Mouse (Mus musculus) 416B (cell line): ENCODE results near the gene Wdfy1.

Experiments used
- DNase-seq: peaks from one replicate; pipeline ENCODE4 v3.0.0; 2011; ENCODE audit warnings: low read depth

Gene Wdfy1

DNA sequence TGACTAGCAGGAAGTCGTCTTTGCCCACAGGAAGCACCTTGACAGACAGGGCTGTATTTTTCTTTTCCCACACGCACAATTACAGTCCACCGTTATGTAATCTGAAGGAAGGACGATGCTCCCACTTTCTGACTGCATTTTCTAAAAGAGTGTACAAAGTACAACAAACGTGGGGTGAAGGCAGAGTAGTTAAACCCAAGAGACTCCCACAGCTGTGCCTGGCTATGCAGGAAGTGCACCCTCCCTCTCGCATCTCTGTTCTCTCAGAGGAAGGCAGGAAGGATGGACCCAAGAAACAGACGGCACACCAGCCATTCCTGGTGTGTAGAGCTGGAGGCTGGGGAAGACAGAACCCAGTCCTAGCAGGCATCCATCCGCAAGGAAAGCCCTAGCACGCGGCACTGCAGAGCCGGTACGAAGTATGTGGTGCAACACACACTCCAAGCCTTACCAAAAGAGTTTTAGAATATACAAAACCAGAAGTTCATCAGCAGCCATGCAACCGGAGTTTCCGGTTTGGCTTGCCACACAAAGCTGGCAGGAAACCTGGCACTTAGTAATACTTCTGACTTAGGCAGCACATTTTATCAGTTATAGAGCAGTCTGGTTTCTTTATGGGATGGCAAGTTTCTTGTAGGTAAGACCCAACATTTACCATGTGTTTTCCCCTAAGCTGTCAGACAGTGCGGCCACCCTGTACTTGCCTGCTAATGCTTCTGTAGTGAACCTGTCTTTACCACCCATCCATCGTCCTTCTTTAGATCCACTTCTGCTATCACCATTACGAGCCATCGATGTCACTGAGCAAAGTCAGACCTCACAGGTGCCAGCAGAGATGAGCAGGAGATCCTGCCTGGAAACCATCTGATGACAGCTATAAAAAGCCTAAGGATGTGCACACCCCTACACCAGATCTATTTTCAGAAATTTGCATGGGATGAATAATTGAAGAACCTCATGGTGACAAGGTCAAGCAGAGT lies 64.5 kb downstream of the Wdfy1 start:
- DNase-seq, result peak; percentile 97

DNA sequence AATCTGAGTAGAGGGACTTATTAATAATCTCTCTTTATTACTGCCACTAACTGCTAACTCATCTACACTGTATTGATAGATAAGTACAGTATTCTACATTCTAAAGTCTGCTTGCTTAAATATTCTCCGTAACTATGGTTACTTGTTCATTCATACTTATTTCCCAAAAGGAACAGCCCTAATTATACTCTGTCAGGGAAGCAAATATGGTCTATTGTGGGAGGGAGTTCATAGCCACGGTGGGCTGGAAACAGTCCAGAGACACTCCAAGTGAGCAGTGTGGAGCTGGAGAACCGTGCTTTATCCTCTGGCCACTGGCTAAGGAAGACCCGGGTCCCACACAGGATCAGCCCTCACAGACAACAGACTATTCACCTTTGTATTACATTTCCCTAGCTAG lies 65.3 kb downstream of the Wdfy1 start:
- DNase-seq, result no peak

DNA sequence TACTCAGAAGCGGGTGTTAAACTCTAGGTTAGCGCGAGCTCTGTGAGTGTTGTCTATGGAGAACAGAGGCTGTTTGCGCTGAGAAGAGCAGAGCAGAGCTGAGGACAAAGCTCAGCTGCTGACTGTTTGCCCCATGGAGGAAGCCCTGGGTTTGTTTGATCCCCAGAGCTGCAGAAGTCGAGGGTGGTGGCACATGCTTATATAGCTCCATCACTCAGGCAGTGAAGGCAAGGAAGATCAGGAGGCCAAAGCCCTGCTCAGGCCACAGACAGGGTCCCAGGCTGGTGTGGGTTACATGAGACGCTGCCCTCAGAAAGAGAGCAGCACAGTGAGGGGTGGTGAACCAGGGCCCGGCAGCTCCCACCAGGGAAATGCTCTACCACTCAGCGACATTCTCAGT lies 65.7 kb downstream of the Wdfy1 start:
- DNase-seq, result no peak

DNA sequence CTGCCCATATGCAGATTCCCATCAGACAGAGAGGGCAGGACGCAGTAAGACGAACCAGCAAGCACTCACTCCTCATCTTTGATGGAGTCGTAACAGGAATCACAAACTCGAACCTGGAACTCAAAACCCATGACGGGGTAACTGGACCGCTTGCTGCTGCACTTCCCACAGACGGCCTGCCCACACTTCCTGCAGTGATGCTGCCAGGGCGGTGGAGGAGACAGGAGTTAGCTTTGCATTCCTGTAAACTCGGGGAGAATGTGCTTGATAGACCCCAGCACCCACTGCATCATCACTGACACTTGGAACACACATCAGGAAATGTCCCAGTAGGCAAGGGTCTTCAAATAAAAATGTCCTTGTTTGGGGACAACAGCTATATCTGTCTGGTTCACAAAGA lies 68.6 kb downstream of the Wdfy1 start:
- DNase-seq, result no peak

- DNase-seq, result no peak
These were observed 69.2 kb downstream of the Wdfy1 start for GRCm38 (mm10) chr1:79706707-79707106.

DNA sequence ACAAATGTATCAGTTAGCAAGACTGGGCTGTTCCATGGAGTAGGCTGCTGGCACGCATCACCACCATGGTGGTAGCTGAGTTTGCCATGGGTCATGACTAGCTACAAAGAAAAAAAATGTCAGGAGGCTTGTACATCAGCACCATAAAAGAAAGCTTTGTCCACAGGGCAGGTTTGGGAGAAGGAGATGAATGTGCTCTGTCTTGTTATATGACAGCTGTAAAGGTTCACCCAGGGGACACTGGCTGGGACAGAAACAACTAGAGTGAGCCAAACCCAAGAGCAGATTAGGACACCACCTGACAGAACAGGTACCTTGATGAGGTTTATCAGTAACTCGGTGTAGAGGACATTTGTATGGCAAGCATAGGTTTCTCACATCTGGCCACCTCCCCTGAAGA lies 71.3 kb downstream of the Wdfy1 start:
- DNase-seq, result no peak

- DNase-seq, result peak; percentile 48
These were observed 72.4 kb downstream of the Wdfy1 start for GRCm38 (mm10) chr1:79703520-79703919.

DNA sequence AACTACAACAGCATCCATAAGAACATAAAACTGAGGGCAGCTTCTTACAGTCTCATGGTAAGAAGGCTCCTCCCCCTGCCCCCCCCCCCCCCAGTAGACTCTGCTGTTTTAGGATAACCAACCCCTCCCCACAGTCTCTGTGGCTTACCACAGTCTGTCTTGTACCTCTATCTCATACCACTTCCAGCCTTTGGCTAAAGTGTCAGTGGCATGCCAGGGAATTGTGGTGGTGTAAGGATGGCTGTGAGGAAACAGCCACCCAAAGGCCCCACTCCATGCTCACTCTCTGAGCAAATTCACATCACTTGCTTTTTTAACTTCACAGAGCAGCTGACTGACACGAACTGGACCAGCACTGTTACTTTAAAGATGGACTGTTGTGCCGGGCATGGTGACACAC lies 77.4 kb downstream of the Wdfy1 start:
- DNase-seq, result peak; percentile 88

- peak; percentile 81 for DNase-seq
These were observed 78.6 kb downstream of the Wdfy1 start for GRCm38 (mm10) chr1:79697382-79697781.

DNA sequence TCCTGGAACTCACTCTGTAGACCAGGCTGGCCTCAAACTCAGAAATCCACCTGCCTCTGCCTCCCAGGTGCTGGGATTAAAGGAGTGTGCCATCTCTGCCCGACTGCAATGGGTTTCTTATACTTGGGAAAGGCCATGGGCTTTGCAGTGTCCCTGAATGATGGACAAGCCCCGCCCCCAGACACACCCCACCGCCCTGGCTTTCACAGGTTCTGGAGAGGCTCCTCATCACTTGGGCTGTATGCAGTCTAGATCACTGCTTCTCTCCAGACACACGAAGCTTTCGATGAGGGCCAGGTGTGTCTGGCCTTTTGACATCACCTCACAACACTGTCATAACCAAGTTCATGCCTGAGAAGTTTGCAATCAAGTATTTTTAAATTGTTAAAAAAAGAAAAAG lies 79.0 kb downstream of the Wdfy1 start:
- no peak for DNase-seq

DNA sequence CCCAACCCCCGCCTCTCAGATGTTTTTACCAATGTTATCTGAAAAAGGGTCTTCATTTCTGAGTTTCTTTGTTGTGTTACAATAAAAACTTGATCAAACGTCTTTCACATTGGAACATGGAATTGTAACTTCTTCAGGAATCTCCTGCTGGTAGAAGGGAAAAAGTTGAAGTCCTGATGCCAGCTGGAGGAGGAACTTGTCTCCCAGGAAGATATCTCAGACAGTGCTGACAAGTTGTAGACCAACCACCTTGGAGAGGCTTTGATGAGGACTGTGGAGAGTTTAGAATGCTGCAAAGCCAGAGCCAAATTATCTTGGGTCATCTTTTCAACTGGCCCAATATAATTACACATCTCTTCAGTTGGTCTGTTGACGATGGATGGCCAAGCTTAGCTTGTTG lies 83.5 kb downstream of the Wdfy1 start:
- no peak for DNase-seq

DNA sequence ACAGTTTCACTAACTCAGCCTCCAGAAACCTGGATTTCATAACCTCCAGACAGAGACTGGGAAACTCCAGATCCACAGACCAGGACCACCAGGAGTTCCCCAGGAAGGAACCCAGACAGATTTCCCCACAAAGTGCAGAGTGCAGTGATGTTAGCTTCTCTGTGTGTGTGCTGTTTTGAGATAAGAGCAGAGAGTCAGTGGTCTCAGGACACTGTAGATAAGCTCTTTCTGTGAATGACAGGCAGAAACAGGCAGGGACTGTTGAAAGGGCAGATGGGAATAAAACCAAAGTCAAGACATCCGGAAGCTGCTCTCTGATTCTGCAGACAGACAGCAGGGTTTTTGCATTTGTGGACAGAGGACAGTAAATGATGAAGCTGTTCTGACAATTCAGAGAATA lies 88.7 kb downstream of the Wdfy1 start:
- peak; percentile 63 for DNase-seq

GRCm38 (mm10) chr1:79684027-79684426 lies 91.9 kb downstream of the Wdfy1 start:
- DNase-seq, result peak; percentile 41

GRCm38 (mm10) chr1:79682936-79683335 lies 93.0 kb downstream of the Wdfy1 start:
- peak; percentile 68 for DNase-seq

GRCm38 (mm10) chr1:79680777-79681176 lies 95.2 kb downstream of the Wdfy1 start:
- no peak for DNase-seq

- DNase-seq, result no peak
These were observed 97.7 kb downstream of the Wdfy1 start for GRCm38 (mm10) chr1:79678117-79678684.

DNA sequence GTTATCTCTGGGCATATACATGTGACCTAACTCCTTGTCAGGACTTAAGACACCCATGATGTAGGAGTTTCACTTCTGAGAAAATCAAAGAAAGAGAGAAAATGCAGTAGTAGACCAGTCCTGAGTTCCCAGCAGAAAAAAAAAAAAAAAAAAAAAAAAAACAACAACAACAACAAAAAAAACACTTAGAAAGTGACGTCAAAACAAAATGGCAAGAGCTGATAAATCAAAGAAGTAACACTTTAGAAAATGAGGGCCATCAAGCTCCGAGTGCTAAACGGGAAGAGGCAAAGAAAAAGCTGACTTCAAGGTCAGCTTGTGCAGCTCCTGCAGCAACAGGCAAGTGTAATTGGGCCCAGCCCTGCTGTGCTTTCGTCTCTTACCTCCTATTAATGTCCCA lies 100.2 kb downstream of the Wdfy1 start:
- DNase-seq, result no peak

- peak; percentile 79 for DNase-seq
These were observed 104.2 kb downstream of the Wdfy1 start, which contains the start of gene Ap1s3 for GRCm38 (mm10) chr1:79671543-79672337. Ap1s3 (minus strand) TSS chr1:79671972.

DNA sequence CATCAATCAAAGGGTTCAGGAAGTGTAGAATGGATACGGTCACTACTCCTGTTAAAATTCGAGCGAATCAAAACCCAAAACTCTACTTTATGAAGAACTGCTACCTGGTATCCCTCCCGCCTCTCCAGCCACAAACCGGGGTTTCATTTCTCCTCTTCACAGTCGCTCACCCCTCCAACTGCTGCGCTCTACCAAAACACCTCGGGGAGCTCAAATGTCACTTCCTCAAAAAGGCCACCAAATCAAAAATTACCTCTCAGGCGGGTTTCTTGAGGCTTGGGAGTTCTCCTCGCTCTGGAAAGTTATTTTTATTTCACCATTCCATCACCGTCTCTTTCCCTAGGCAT lies 104.8 kb downstream of the Wdfy1 start:
- peak; percentile 70 for DNase-seq

GRCm38 (mm10) chr1:79669419-79669974 lies 106.4 kb downstream of the Wdfy1 start:
- peak; percentile 28 for DNase-seq

- no peak for DNase-seq
These were observed 111.0 kb downstream of the Wdfy1 start for GRCm38 (mm10) chr1:79664911-79665310.

DNA sequence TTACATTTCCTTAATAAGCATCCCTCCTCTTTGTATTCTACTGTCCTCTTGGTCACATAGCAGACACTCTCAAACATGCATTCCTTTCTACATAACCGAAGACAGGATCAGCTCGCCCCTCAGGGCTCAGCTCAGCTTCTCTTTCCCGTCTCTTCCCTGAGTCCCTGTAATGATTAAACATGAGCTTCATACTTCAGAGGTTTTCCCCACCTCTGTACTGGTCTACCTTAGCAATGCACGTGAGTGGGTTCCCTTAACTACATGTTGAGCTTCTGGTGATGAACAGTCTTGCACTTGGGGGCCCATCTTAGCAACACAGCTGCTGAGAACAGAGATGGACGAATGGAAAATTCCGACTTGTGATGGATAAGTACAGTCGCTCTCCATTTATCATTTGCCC lies 116.3 kb downstream of the Wdfy1 start:
- no peak for DNase-seq
